ENCODE assay signal across 9 mouse cellular contexts in the genomic region with DNA sequence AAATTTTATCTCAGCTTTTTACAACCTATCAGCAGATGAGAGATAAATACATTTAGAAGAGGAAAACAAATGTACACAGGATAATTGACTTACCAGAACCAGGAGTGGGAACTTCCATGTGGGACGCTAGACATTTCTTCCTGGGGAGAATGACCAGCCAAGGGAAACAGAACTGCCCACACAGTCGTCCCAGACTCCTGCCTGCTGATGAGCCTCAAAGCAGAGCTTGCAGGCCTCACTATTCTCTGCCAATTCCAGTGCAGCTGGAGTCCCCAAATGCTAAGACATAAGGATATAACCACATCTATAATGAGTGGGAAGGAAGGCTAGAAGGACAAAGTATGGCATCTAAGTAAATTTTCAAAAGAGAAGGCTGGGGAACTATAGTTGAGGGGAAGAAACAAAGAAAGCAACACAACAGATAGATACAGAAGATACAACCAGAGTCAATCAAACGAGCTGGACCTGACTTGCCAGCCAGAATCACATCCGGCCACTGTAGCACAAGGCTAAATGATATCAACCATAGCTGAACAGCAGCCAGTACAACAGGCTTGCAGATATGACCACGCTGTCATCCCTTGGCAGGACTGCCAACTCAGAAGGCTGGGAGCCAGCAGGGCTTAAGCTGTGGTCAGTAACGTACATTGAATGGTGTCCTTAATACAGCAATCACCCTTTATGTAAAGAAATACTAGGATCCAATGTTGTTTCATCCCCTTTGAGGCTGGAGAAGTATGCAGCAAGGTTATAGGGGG. TPM values are rescaled to one million over a fixed set of nuclear protein-coding genes. Genes with fewer than 3 reads are reported as not detected.
DNase-seq lines count a peak whose midpoint lies in the region; ATAC-seq and TF ChIP-seq lines count a peak whose summit lies in the region.
"Had no signal": no experiment of that assay in that cellular context is flagged by ENCODE, and none has a peak within 500 bp of the region (broad histone marks: within the 10 kb centered on the region; RNA-seq: fewer than 3 reads in every experiment).

No protein-coding gene starts in this region.

- TF ChIP-seq CTCF in heart, postnatal 0 days (IDR thresholded peaks at IDR 0.05; ENCODE audit: low read depth): no peak

- peak; percentile 64; the same call in 1 of the 2 replicates for ATAC-seq in lung, embryonic 15.5 days (ENCODE audit: borderline replicate concordance, extremely low read depth, low FRiP score, low TSS enrichment)
- peak; percentile 55 for ATAC-seq in heart, postnatal 0 days (ENCODE audit: insufficient read depth, low read depth)
- no peak for ATAC-seq in inflammation-experienced regulatory T-cells, adult 6 months
- no peak for ATAC-seq in megakaryocyte, adult 5-6 weeks (ENCODE audit: poor library complexity, severe bottlenecking)

- H3K9me3 ChIP-seq in lung, embryonic 15.5 days: no peaks in the 10 kb centered on the region
- H3K9me3 ChIP-seq in heart, postnatal 0 days (replicated peaks; ENCODE audit: control insufficient read depth, low read length): no peaks in the 10 kb centered on the region

- H3K36me3 ChIP-seq in lung, embryonic 15.5 days: no peaks in the 10 kb centered on the region
- no peaks in the 10 kb centered on the region for H3K36me3 ChIP-seq in heart, postnatal 0 days (replicated peaks; ENCODE audit: control insufficient read depth, insufficient read depth, low read length)

- peak overlapping the region; percentile 32 for H3K27ac ChIP-seq in lung, embryonic 15.5 days
- H3K27ac ChIP-seq in heart, postnatal 0 days (ENCODE audit: low read depth): no peak overlapping the region

- H3K27me3 ChIP-seq in lung, embryonic 15.5 days: no peaks in the 10 kb centered on the region
- H3K27me3 ChIP-seq in heart, postnatal 0 days (ENCODE audit: control insufficient read depth, insufficient read depth, low read length): no peaks in the 10 kb centered on the region

- no peak overlapping the region for H3K9ac ChIP-seq in lung, embryonic 15.5 days
- no peak overlapping the region for H3K9ac ChIP-seq in heart, postnatal 0 days (replicated peaks; ENCODE audit: low read depth, low read length)

- no peak overlapping the region for H3K4me3 ChIP-seq in lung, embryonic 15.5 days
- H3K4me3 ChIP-seq in heart, postnatal 0 days (ENCODE audit: low read depth, low read length): no peak overlapping the region

- H3K4me2 ChIP-seq in lung, embryonic 15.5 days: no peak overlapping the region
- H3K4me2 ChIP-seq in heart, postnatal 0 days (ENCODE audit: low read depth, low read length): no peak overlapping the region

- H3K4me1 ChIP-seq in lung, embryonic 15.5 days: 0 out of 2 replicates have a peak, but pooled peaks cover 7% of the 10 kb centered on the region
- H3K4me1 ChIP-seq in heart, postnatal 0 days (ENCODE audit: control insufficient read depth, insufficient read depth): peaks cover 15% of the 10 kb centered on the region

- TF ChIP-seq EP300 in heart, postnatal 0 days (IDR thresholded peaks at IDR 0.05; ENCODE audit: low read depth): no peak

- DNase-seq in adrenal gland, adult 8-10 months: peak; percentile 3
- no peak for DNase-seq in adrenal gland, postnatal 4 days (ENCODE audit: low spot score in 2 of 2)
- no peak for DNase-seq in lung, postnatal 25 days (ENCODE audit: low spot score)
- DNase-seq in brain, adult 2 months (ENCODE audit: low read depth, low spot score): peak; percentile 69
- peak; percentile 43 for DNase-seq in heart, postnatal 0 days (ENCODE audit: low spot score)
- DNase-seq: thymus, postnatal 14 days had no signal

- 37% methylated on average over 6 of the region's 6 CpGs for WGBS in lung, embryonic 15.5 days
- 19% methylated on average over 6 of the region's 6 CpGs for WGBS in heart, postnatal 0 days

RNA-seq across cellular contexts. Expression of a gene that starts 38.7 kb away (rescaled TPM):
- 1 to 10 TPM in 2 of 4 experiments, under 1 TPM in 2; 0.75 to 2.0 (median 1.2) TPM for total RNA-seq in adrenal gland, adult 8-10 months (2022)
- total RNA-seq in adrenal gland, postnatal 4 days (2021): 10 to 100 TPM; 12.4 to 22.5 TPM
- polyA plus RNA-seq in lung, embryonic 15.5 days (2015; fragmentation: Nextera tagmentation; extraction: Ambion mirVana): 30.5 and 35.1 TPM in 2 replicates
- total RNA-seq in heart, postnatal 0 days (2014; rRNA removed; ENCODE audit: low replicate concordance): 8.9 and 10.3 TPM in 2 replicates
- polyA plus RNA-seq in heart, postnatal 0 days (2015; fragmentation: Nextera tagmentation; extraction: Ambion mirVana): 1.1 TPM in 2 replicates
- not detected for polyA plus RNA-seq in inflammation-experienced regulatory T-cells, adult 6 months (2017; shearing (Covaris generic))
- not detected in 2 replicates for total RNA-seq in megakaryocyte, adult 5-6 weeks (2015)
- not detected in 2 replicates for total RNA-seq in megakaryocyte, adult 5-6 weeks (2017)

Comparison
In these comparisons a context has a peak if more than half of its experiments do, and no peak if none do; other contexts are left out.
1. DNase-seq: peak in adrenal gland, adult 8-10 months (single experiment), brain, adult 2 months (single experiment) and heart, postnatal 0 days (single experiment); none in adrenal gland, postnatal 4 days (0 of 2) and lung, postnatal 25 days (single experiment).
2. ATAC-seq: peak in lung, embryonic 15.5 days (single experiment) and heart, postnatal 0 days (single experiment); none in inflammation-experienced regulatory T-cells, adult 6 months (single experiment) and megakaryocyte, adult 5-6 weeks (single experiment).